Mouse (Mus musculus) midbrain, embryonic 16.5 days (tissue): ENCODE data around the gene Tmbim4. TPM values are rescaled to one million over a fixed set of nuclear protein-coding genes. Genes with fewer than 3 reads are reported as not detected.

Experiments used
- ATAC-seq: fragments of 200-750 bp; cut with Nextera tagmentation; 2 replicates; pipeline ENCODE4 v1.8.0; 2017; ENCODE audit warnings: moderate TSS enrichment
- H3K27ac ChIP-seq: fragments of 300-500 bp; sonication (generic); 2 replicates; pipeline ENCODE4 v1.5.1; 2014; ENCODE audit warnings: mild to moderate bottlenecking, low read length, mixed read lengths
- H3K27me3 ChIP-seq: fragments of 300-500 bp; sonication (generic); 2 replicates; pipeline ENCODE4 v1.6.1; 2014; ENCODE audit warnings: low read depth, low read length, mixed read lengths; ENCODE audit not compliant: control insufficient read depth, insufficient read depth
- H3K36me3 ChIP-seq: fragments of 300-500 bp; sonication (generic); 2 replicates; pipeline ENCODE4 v1.6.1; 2014; ENCODE audit warnings: mild to moderate bottlenecking, low read length, moderate library complexity, mixed read lengths; ENCODE audit not compliant: control insufficient read depth, insufficient read depth
- H3K4me1 ChIP-seq: fragments of 300-500 bp; sonication (generic); 2 replicates; pipeline ENCODE4 v1.6.1; 2014; ENCODE audit warnings: mild to moderate bottlenecking, low read length, mixed read lengths; ENCODE audit not compliant: control insufficient read depth, insufficient read depth
- H3K4me2 ChIP-seq: fragments of 300-500 bp; sonication (generic); 2 replicates; pipeline ENCODE4 v1.6.1; 2014; ENCODE audit warnings: mild to moderate bottlenecking, low read length, mixed read lengths
- H3K4me3 ChIP-seq: fragments of 300-500 bp; sonication (generic); 2 replicates; pipeline ENCODE4 v1.5.1; 2014; ENCODE audit warnings: low read depth, mild to moderate bottlenecking, low read length, moderate library complexity, mixed read lengths
- H3K9ac ChIP-seq: fragments of 300-500 bp; sonication (generic); 2 replicates; pipeline ENCODE4 v1.6.1; 2014; ENCODE audit warnings: low read depth, low read length, mixed read lengths
- H3K9me3 ChIP-seq: fragments of 300-500 bp; sonication (generic); replicated peaks from 2 replicates; pipeline ENCODE4 v1.6.1; 2014; ENCODE audit warnings: mild to moderate bottlenecking, low read length, mixed read lengths; ENCODE audit not compliant: control insufficient read depth, poor library complexity, severe bottlenecking
- WGBS: fragments of 180-500 bp; shearing (Covaris S2); extraction: QIAGEN DNeasy Blood & Tissue Kit; methylation state at CpG from one replicate; pipeline ENCODE4 v1.1.7; 2014; 5-methylcytosine and 5-hydroxymethylcytosine counted together
- polyA plus RNA-seq: library from polyadenylated mRNA; unstranded; fragments of >200 nt; fragmentation: Nextera tagmentation; extraction: Ambion mirVana; gene quantifications from 2 replicates; pipeline ENCODE4 v1.2.1, GENCODE M21; 2015

The Tmbim4 gene
- polyA plus RNA-seq, 1 experiment from 2014 or later, result 89.7 TPM

- H3K9me3 ChIP-seq, result no peaks in the 10 kb centered on the region
- no peak overlapping the region for H3K27ac ChIP-seq
- ATAC-seq, result no peak
- no peak overlapping the region for H3K4me2 ChIP-seq
- no peak overlapping the region for H3K4me3 ChIP-seq
- no peaks in the 10 kb centered on the region for H3K4me1 ChIP-seq
- 81% methylated on average over 1 of the region's 1 CpGs for WGBS
- no peaks in the 10 kb centered on the region for H3K36me3 ChIP-seq
- H3K9ac ChIP-seq, result no peak overlapping the region
- no peaks in the 10 kb centered on the region for H3K27me3 ChIP-seq
Measured at GRCm38 (mm10) chr10:120168070-120168469, 33.3 kb upstream of the Tmbim4 start.

DNA sequence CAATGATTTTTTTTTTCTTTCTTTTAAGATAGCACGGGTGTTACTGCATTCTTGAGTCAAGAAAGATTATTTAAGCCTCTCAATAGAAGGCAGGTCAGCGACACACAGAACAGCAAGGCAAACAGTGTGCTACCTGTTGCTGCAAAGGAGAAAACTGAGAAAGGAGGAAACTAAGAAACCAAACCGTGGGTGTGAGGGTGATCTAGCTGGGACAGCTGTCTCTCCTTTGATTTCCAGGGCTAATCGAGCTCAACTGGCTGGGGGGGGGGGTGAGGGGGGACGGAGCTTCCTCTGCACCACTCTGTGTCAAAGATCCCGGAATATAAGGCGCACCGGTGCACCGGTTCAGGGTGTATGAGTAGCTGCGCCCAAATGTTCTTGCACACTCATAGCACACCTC lies 32.3 kb upstream of the Tmbim4 start:
- no peak overlapping the region for H3K9ac ChIP-seq
- H3K4me1 ChIP-seq, result no peaks in the 10 kb centered on the region
- no peak overlapping the region for H3K4me3 ChIP-seq
- no peaks in the 10 kb centered on the region for H3K36me3 ChIP-seq
- H3K4me2 ChIP-seq, result no peak overlapping the region
- H3K9me3 ChIP-seq, result no peaks in the 10 kb centered on the region
- 64% methylated on average over 10 of the region's 10 CpGs for WGBS
- no peak for ATAC-seq
- H3K27ac ChIP-seq, result no peak overlapping the region
- no peaks in the 10 kb centered on the region for H3K27me3 ChIP-seq

DNA sequence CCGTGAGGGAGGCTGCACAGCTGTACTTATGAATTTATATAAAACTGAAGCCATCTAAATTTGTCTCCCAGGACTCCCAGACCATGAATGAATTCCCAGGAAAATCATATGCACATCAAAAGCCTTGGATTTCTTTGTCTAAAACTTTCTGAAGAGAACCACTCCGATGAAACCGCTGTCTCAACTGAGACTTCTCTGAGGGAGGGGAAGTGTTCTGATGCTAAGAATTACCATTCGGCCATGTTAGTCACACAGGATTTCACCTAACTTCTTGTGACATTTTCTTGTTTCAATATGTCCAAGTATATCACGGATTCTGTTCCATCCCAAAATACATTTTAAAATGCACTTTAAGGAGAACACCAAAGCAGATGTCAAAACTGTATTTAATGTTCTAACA lies 31.5 kb upstream of the Tmbim4 start:
- 39% methylated on average over 5 of the region's 5 CpGs for WGBS
- Histone ChIP-seq H3K9me3 (no peaks in the 10 kb centered on the region), H3K27me3 (no peaks in the 10 kb centered on the region), H3K4me2 (no peak overlapping the region), H3K27ac (no peak overlapping the region), H3K4me1 (no peaks in the 10 kb centered on the region), H3K9ac (no peak overlapping the region), H3K36me3 (no peaks in the 10 kb centered on the region), H3K4me3 (no peak overlapping the region)
- no peak for ATAC-seq

- H3K9ac ChIP-seq, result no peak overlapping the region
- H3K27me3 ChIP-seq, result no peaks in the 10 kb centered on the region
- no peak overlapping the region for H3K4me2 ChIP-seq
- H3K27ac ChIP-seq, result no peak overlapping the region
- no peaks in the 10 kb centered on the region for H3K36me3 ChIP-seq
- WGBS, result 73% methylated on average over 4 of the region's 4 CpGs
- no peaks in the 10 kb centered on the region for H3K4me1 ChIP-seq
- no peaks in the 10 kb centered on the region for H3K9me3 ChIP-seq
- no peak for ATAC-seq
- H3K4me3 ChIP-seq, result no peak overlapping the region
Measured at GRCm38 (mm10) chr10:120170277-120170676, 31.1 kb upstream of the Tmbim4 start.

DNA sequence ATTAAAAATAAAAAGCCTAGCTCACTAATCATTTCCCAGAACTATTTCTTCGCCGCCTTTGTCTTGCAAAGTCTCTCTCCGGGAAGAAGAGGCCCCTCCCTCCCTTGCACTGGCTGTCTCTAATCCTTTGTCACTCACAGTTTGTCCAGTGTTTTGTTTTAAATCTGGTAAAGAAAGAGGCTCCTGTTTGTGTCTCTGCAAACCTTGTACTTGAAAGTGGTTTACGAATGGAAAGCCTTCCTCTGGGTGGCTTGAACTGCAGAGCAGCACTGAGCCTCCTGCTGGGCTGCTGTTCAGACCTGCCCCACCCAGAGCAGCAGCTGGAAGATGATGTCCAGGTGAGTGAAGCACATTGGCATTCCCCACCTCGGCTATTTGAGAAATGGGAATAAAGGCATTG lies 30.1 kb upstream of the Tmbim4 start:
- no peak overlapping the region for H3K27ac ChIP-seq
- H3K9ac ChIP-seq, result no peak overlapping the region
- no peak overlapping the region for H3K4me2 ChIP-seq
- no peaks in the 10 kb centered on the region for H3K27me3 ChIP-seq
- no peak overlapping the region for H3K4me3 ChIP-seq
- no peak for ATAC-seq
- WGBS, result 17% methylated on average over 5 of the region's 5 CpGs
- H3K9me3 ChIP-seq, result no peaks in the 10 kb centered on the region
- H3K36me3 ChIP-seq, result no peaks in the 10 kb centered on the region
- no peaks in the 10 kb centered on the region for H3K4me1 ChIP-seq

GRCm38 (mm10) chr10:120174192-120174705 lies 27.1 kb upstream of the Tmbim4 start:
- Histone ChIP-seq H3K27ac (no peak overlapping the region), H3K36me3 (no peaks in the 10 kb centered on the region), H3K4me2 (no peak overlapping the region), H3K4me1 (no peaks in the 10 kb centered on the region), H3K9me3 (no peaks in the 10 kb centered on the region; the same call in 1 of the 2 replicates), H3K9ac (no peak overlapping the region), H3K4me3 (no peak overlapping the region), H3K27me3 (no peaks in the 10 kb centered on the region)
- no peak for ATAC-seq
- 88% methylated on average over 15 of the region's 15 CpGs for WGBS

DNA sequence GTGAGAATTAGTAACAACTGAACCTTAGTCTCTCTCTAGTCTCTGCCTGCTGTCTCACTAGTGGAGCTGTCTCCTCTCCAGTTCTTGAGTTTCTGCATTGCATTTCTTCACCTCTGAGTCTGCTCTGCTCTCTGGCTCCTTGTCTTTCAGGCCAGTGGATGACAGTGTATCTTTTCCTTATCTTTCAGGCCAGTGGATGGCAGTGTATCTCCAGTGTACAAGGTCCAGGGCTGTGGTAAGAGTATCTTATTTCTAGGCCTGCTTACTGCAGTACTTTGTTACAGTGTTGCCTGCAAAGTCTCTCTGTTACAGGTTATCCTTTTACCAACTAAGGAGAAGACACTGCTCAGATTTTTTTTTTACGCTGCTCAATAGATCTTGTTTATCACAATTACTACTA lies 18.5 kb upstream of the Tmbim4 start:
- Histone ChIP-seq H3K27ac (no peak overlapping the region), H3K4me2 (no peak overlapping the region), H3K36me3 (no peaks in the 10 kb centered on the region), H3K9me3 (no peaks in the 10 kb centered on the region; the same call in 1 of the 2 replicates), H3K4me1 (no peaks in the 10 kb centered on the region), H3K9ac (no peak overlapping the region), H3K4me3 (no peak overlapping the region), H3K27me3 (no peaks in the 10 kb centered on the region)
- ATAC-seq, result no peak
- 95% methylated on average over 1 of the region's 1 CpGs for WGBS

GRCm38 (mm10) chr10:120183342-120183741 lies 18.0 kb upstream of the Tmbim4 start:
- no peak for ATAC-seq
- no peaks in the 10 kb centered on the region for H3K4me1 ChIP-seq
- H3K9me3 ChIP-seq, result no peaks in the 10 kb centered on the region; the same call in 1 of the 2 replicates
- no peak overlapping the region for H3K9ac ChIP-seq
- WGBS, result 95% methylated on average over 2 of the region's 2 CpGs
- H3K36me3 ChIP-seq, result no peaks in the 10 kb centered on the region
- H3K27me3 ChIP-seq, result no peaks in the 10 kb centered on the region
- H3K27ac ChIP-seq, result no peak overlapping the region
- no peak overlapping the region for H3K4me3 ChIP-seq
- no peak overlapping the region for H3K4me2 ChIP-seq

GRCm38 (mm10) chr10:120188513-120188912 lies 12.9 kb upstream of the Tmbim4 start:
- no peaks in the 10 kb centered on the region for H3K9me3 ChIP-seq
- 80% methylated on average over 2 of the region's 2 CpGs for WGBS
- H3K27me3 ChIP-seq, result no peaks in the 10 kb centered on the region
- no peak overlapping the region for H3K4me3 ChIP-seq
- H3K27ac ChIP-seq, result no peak overlapping the region
- H3K4me2 ChIP-seq, result no peak overlapping the region
- no peaks in the 10 kb centered on the region for H3K4me1 ChIP-seq
- no peaks in the 10 kb centered on the region for H3K36me3 ChIP-seq
- H3K9ac ChIP-seq, result no peak overlapping the region
- no peak for ATAC-seq
